In genomic region chr5:135109017-135109416, GRCm38 (mm10) we compare ENCODE assay signal across 25 mouse cellular contexts. TPM values are rescaled to one million over a fixed set of nuclear protein-coding genes. Genes with fewer than 3 reads are reported as not detected.
DNase-seq lines count a peak whose midpoint lies in the region; ATAC-seq and TF ChIP-seq lines count a peak whose summit lies in the region.
"Had no signal": no experiment of that assay in that cellular context is flagged by ENCODE, and none has a peak within 500 bp of the region (broad histone marks: within the 10 kb centered on the region; RNA-seq: fewer than 3 reads in every experiment).

No protein-coding gene starts in this region.

- no peak for DNase-seq in gastrocnemius, adult 2 months
- no peak for DNase-seq in gastrocnemius, adult 18-20 months (ENCODE audit: low spot score)
- peak; percentile 73 for DNase-seq in kidney, adult 9 months
- peak; percentile 30 for DNase-seq in kidney, postnatal 14 days
- no peak for DNase-seq in thymus, postnatal 10 days (ENCODE audit: low spot score in 2 of 2)
- DNase-seq: cerebellum, adult 2 months; cerebellum, postnatal 36 days; heart, postnatal 4 days; layer of hippocampus, adult 9-11 months; left cerebral cortex, postnatal 4 days; lung, postnatal 10 days; thymus, postnatal 36 days had no signal

- H3K27ac ChIP-seq in gastrocnemius, adult 2 months, result peak overlapping the region; percentile 95
- no peak overlapping the region for H3K27ac ChIP-seq in kidney, embryonic 16.5 days (ENCODE audit: low read length)
- H3K27ac ChIP-seq in small intestine, adult 2 months (ENCODE audit: insufficient read depth, low read depth, low read length), result peak overlapping the region; percentile 81
- H3K27ac ChIP-seq: embryonic facial prominence, embryonic 13.5 days; forebrain, embryonic 12.5 days; heart, embryonic 15.5 days; hindbrain, embryonic 14.5 days; left cerebral cortex, adult 2 months; limb, embryonic 15.5 days; midbrain, embryonic 10.5 days had no signal

- peaks cover 24% of the 10 kb centered on the region for H3K27me3 ChIP-seq in kidney, embryonic 16.5 days (ENCODE audit: insufficient read depth, low read length)
- H3K27me3 ChIP-seq in small intestine, adult 2 months (ENCODE audit: control insufficient read depth, insufficient read depth, low read length), result no peaks in the 10 kb centered on the region

- H3K4me3 ChIP-seq in gastrocnemius, adult 2 months, result peak overlapping the region; percentile 90
- H3K4me3 ChIP-seq in kidney, embryonic 16.5 days (ENCODE audit: low read length), result no peak overlapping the region
- H3K4me3 ChIP-seq in small intestine, adult 2 months (ENCODE audit: low read depth, low read length), result peak overlapping the region; percentile 91
- H3K4me3 ChIP-seq: erythroblast, embryonic 14.5 days; forebrain, embryonic 12.5 days; heart, embryonic 15.5 days; left cerebral cortex, adult 2 months; limb, embryonic 15.5 days had no signal

- 42% methylated on average over 6 of the region's 6 CpGs for WGBS in kidney, embryonic 16.5 days
- WGBS in small intestine, adult 2 months, result 19% methylated on average over 6 of the region's 6 CpGs

- H3K4me2 ChIP-seq in kidney, embryonic 16.5 days (replicated peaks; ENCODE audit: low read depth, low read length), result no peak overlapping the region
- H3K4me2 ChIP-seq: embryonic facial prominence, embryonic 13.5 days; forebrain, embryonic 12.5 days; hindbrain, embryonic 14.5 days; limb, embryonic 15.5 days had no signal

- H3K36me3 ChIP-seq in kidney, embryonic 16.5 days (ENCODE audit: insufficient read depth, low read length), result no peaks in the 10 kb centered on the region
- peaks cover 8% of the 10 kb centered on the region for H3K36me3 ChIP-seq in small intestine, adult 2 months (ENCODE audit: control insufficient read depth, insufficient read depth, low read length)
- H3K36me3 ChIP-seq: embryonic facial prominence, embryonic 13.5 days; forebrain, embryonic 12.5 days; heart, embryonic 15.5 days; limb, embryonic 15.5 days; midbrain, embryonic 10.5 days had no signal

- no peak for TF ChIP-seq CTCF in gastrocnemius, adult 2 months (IDR thresholded peaks at IDR 0.05)
- TF ChIP-seq CTCF in small intestine, adult 2 months (IDR thresholded peaks at IDR 0.05; ENCODE audit: extremely low read depth, insufficient read length, insufficient replicate concordance, low read depth, low read length), result no peak

- no peaks in the 10 kb centered on the region for H3K9me3 ChIP-seq in kidney, embryonic 16.5 days (ENCODE audit: low read length)
- H3K9me3 ChIP-seq: embryonic facial prominence, embryonic 13.5 days; forebrain, embryonic 12.5 days; heart, embryonic 15.5 days; limb, embryonic 15.5 days; midbrain, embryonic 10.5 days had no signal

- intact Hi-C loops in gastrocnemius, adult 2 months (cut with DNase I), result no loop called here

- ATAC-seq in kidney, embryonic 16.5 days (ENCODE audit: low FRiP score, low TSS enrichment), result no peak
- ATAC-seq: CD4-positive, CD25-positive, alpha-beta regulatory T cell, adult 4 months; inflammation-experienced regulatory T-cells, adult 6 months; midbrain, embryonic 16.5 days had no signal

- no peak overlapping the region for H3K9ac ChIP-seq in kidney, embryonic 16.5 days (replicated peaks; ENCODE audit: low read length)
- H3K9ac ChIP-seq: embryonic facial prominence, embryonic 13.5 days; forebrain, embryonic 12.5 days; heart, embryonic 15.5 days; hindbrain, embryonic 14.5 days; limb, embryonic 15.5 days had no signal

- peaks cover 14% of the 10 kb centered on the region; the same call in 1 of the 2 replicates for H3K4me1 ChIP-seq in kidney, embryonic 16.5 days (ENCODE audit: insufficient read depth, low read length)
- H3K4me1 ChIP-seq in small intestine, adult 2 months (ENCODE audit: control insufficient read depth, insufficient read depth, insufficient read length, low read length), result peaks cover 12% of the 10 kb centered on the region

- no peak for TF ChIP-seq POLR2A in small intestine, adult 2 months (IDR thresholded peaks at IDR 0.05; ENCODE audit: low read depth, low read length)

RNA-seq across cellular contexts. Expression of gene Mlxipl, which starts 19.3 kb away (rescaled TPM):
- total RNA-seq in gastrocnemius, adult 2 months (2021), result 100 to 1,000 TPM in 1 of 2 experiments, 10 to 100 TPM in 1; 64.8 to 100 TPM
- 10 to 100 TPM; 54.5 to 64.1 TPM for total RNA-seq in gastrocnemius, adult 18-20 months (2021)
- polyA plus RNA-seq in kidney, embryonic 16.5 days (2015; fragmentation: Nextera tagmentation; extraction: Ambion mirVana), result 8.3 and 8.5 TPM in 2 replicates
- polyA plus RNA-seq in small intestine, adult 2 months (2012; rRNA removed), result 190 and 304 TPM in 2 replicates
- polyA plus RNA-seq: inflammation-experienced regulatory T-cells, adult 6 months had no signal

RNA-seq across cellular contexts. Expression of gene Vps37d, which starts 31.0 kb away (rescaled TPM):
- under 1 TPM; 0.33 TPM for total RNA-seq in gastrocnemius, adult 2 months (2021)
- under 1 TPM; 0.25 to 0.52 TPM for total RNA-seq in gastrocnemius, adult 18-20 months (2021)
- 7.6 and 8.6 TPM in 2 replicates for polyA plus RNA-seq in kidney, embryonic 16.5 days (2015; fragmentation: Nextera tagmentation; extraction: Ambion mirVana)
- 3.0 and 7.0 TPM in 2 replicates for polyA plus RNA-seq in small intestine, adult 2 months (2012; rRNA removed)
- polyA plus RNA-seq: CD4-positive, CD25-positive, alpha-beta regulatory T cell, adult 4 months; erythroblast, embryonic 14.5 days; inflammation-experienced regulatory T-cells, adult 6 months had no signal

RNA-seq across cellular contexts. Expression of gene Tbl2, which starts 40.4 kb away (rescaled TPM):
- 1 to 10 TPM; 8.8 to 9.1 TPM for total RNA-seq in gastrocnemius, adult 2 months (2021)
- 1 to 10 TPM; 7.0 to 7.6 TPM for total RNA-seq in gastrocnemius, adult 18-20 months (2021)
- 26.3 and 27.0 TPM in 2 replicates for polyA plus RNA-seq in kidney, embryonic 16.5 days (2015; fragmentation: Nextera tagmentation; extraction: Ambion mirVana)
- polyA plus RNA-seq in small intestine, adult 2 months (2012; rRNA removed), result 4.8 and 5.3 TPM in 2 replicates

RNA-seq across cellular contexts. Expression of gene Bud23, which starts 44.3 kb away (rescaled TPM):
- 10 to 100 TPM; 25.8 to 26.2 TPM for total RNA-seq in gastrocnemius, adult 2 months (2021)
- total RNA-seq in gastrocnemius, adult 18-20 months (2021), result 10 to 100 TPM; 28.2 to 35.7 TPM
- 134 and 139 TPM in 2 replicates for polyA plus RNA-seq in kidney, embryonic 16.5 days (2015; fragmentation: Nextera tagmentation; extraction: Ambion mirVana)
- polyA plus RNA-seq in small intestine, adult 2 months (2012; rRNA removed), result 31.2 and 43.7 TPM in 2 replicates

RNA-seq across cellular contexts. Expression of gene Dnajc30, which starts 45.0 kb away (rescaled TPM):
- total RNA-seq in gastrocnemius, adult 2 months (2021), result 10 to 100 TPM; 25.0 to 30.2 TPM
- total RNA-seq in gastrocnemius, adult 18-20 months (2021), result 10 to 100 TPM; 26.7 to 28.1 TPM
- 33.3 and 38.7 TPM in 2 replicates for polyA plus RNA-seq in kidney, embryonic 16.5 days (2015; fragmentation: Nextera tagmentation; extraction: Ambion mirVana)
- polyA plus RNA-seq in small intestine, adult 2 months (2012; rRNA removed), result 30.1 and 46.4 TPM in 2 replicates

Comparison
In these comparisons a context has a peak if more than half of its experiments do, and no peak if none do; other contexts are left out.
1. DNase-seq: peak in kidney, adult 9 months (single experiment) and kidney, postnatal 14 days (single experiment); none in gastrocnemius, adult 2 months (single experiment), gastrocnemius, adult 18-20 months (single experiment) and thymus, postnatal 10 days (0 of 2).